Mouse (Mus musculus) ovary, postnatal 36 days (tissue): ENCODE data around the gene Cdh20.
"Not testable (repeated sequence)": the region's sequence is repeated elsewhere in the genome, so short reads cannot be mapped to it uniquely, and the experiment has no call there.

Experiments
- DNase-seq: peaks from one replicate; pipeline ENCODE4 v3.0.0; 2022; ENCODE audit warnings: low spot score, mixed read lengths

Gene Cdh20

GRCm38 (mm10) chr1:104916507-104916906 lies 148.2 kb downstream of the Cdh20 start:
- DNase-seq: no peak

- DNase-seq: no peak
These were observed 149.0 kb downstream of the Cdh20 start for GRCm38 (mm10) chr1:104917307-104917836.

- DNase-seq: no peak
These were observed 164.7 kb downstream of the Cdh20 start for GRCm38 (mm10) chr1:104933051-104933450.

- no peak for DNase-seq
These were observed 168.6 kb downstream of the Cdh20 start for GRCm38 (mm10) chr1:104936966-104937365.

GRCm38 (mm10) chr1:104939156-104939555 lies 170.8 kb downstream of the Cdh20 start:
- no peak for DNase-seq

- peak; percentile 10 for DNase-seq
These were observed 176.3 kb downstream of the Cdh20 start for GRCm38 (mm10) chr1:104944470-104945109.

- DNase-seq: no peak
These were observed 176.8 kb downstream of the Cdh20 start for GRCm38 (mm10) chr1:104945110-104945489.

GRCm38 (mm10) chr1:104949640-104950039 lies 181.3 kb downstream of the Cdh20 start:
- not testable (repeated sequence) for DNase-seq

- no peak for DNase-seq
These were observed 188.7 kb downstream of the Cdh20 start for GRCm38 (mm10) chr1:104957046-104957445.

GRCm38 (mm10) chr1:104961670-104962069 lies 193.3 kb downstream of the Cdh20 start:
- DNase-seq: no peak

GRCm38 (mm10) chr1:104962257-104962656 lies 193.9 kb downstream of the Cdh20 start:
- DNase-seq: no peak

GRCm38 (mm10) chr1:104979068-104979467 lies 210.7 kb downstream of the Cdh20 start:
- no peak for DNase-seq

- DNase-seq: no peak
These were observed 211.9 kb downstream of the Cdh20 start for GRCm38 (mm10) chr1:104980273-104980672.

GRCm38 (mm10) chr1:104986222-104986973 lies 218.1 kb downstream of the Cdh20 start:
- DNase-seq: no peak

- no peak for DNase-seq
These were observed 219.2 kb downstream of the Cdh20 start for GRCm38 (mm10) chr1:104987526-104987925.

- no peak for DNase-seq
These were observed 224.1 kb downstream of the Cdh20 start for GRCm38 (mm10) chr1:104992441-104992840.

GRCm38 (mm10) chr1:104993905-104994611 lies 225.7 kb downstream of the Cdh20 start:
- peak; percentile 24 for DNase-seq

- no peak for DNase-seq
These were observed 226.3 kb downstream of the Cdh20 start for GRCm38 (mm10) chr1:104994612-104994986.

GRCm38 (mm10) chr1:104997814-104998213 lies 229.5 kb downstream of the Cdh20 start:
- no peak for DNase-seq

- no peak for DNase-seq
These were observed 233.8 kb downstream of the Cdh20 start for GRCm38 (mm10) chr1:105002179-105002578.

- DNase-seq: no peak
These were observed 235.5 kb downstream of the Cdh20 start for GRCm38 (mm10) chr1:105003786-105004185.

GRCm38 (mm10) chr1:105012616-105013015 lies 244.3 kb downstream of the Cdh20 start:
- no peak for DNase-seq

- no peak for DNase-seq
These were observed 245.0 kb downstream of the Cdh20 start for GRCm38 (mm10) chr1:105013291-105013690.
